Mouse (Mus musculus) layer of hippocampus, adult 18-20 months (tissue): ENCODE measurements around the gene Shc2. TPM values are rescaled to one million over a fixed set of nuclear protein-coding genes. Genes with fewer than 3 reads are reported as not detected.

Experiments used
- DNase-seq, 2 experiments: peaks; one replicate each; pipeline ENCODE4 v3.0.0; 2022; ENCODE audit warnings: low spot score in 2 of 2
- total RNA-seq, 2 experiments: library from RNA; stranded (reverse); gene quantifications; 2 replicates each; pipeline ENCODE4 v1.2.3; 2021

Shc2 gene
- total RNA-seq, 2 experiments from 2014 or later, result 41.5 to 43.4 TPM

- no peak for DNase-seq
These were observed 21.3 kb downstream of the Shc2 start for GRCm38 (mm10) chr10:79616376-79616775.

- peak in 1 of 2 experiments; percentile 67 for DNase-seq
These were observed 21.9 kb downstream of the Shc2 start for GRCm38 (mm10) chr10:79615860-79616259.

GRCm38 (mm10) chr10:79614305-79614643 is 23.4 kb downstream of the Shc2 start:
- DNase-seq, result no peak

GRCm38 (mm10) chr10:79613578-79614304 is 24.0 kb downstream of the Shc2 start, which contains the start of gene C2cd4c:
Gene C2cd4c, minus strand, starts transcription at chr10:79614025.
- DNase-seq, result peak; percentile 74 to 81

GRCm38 (mm10) chr10:79612192-79613135 is 25.3 kb downstream of the Shc2 start:
- no peak for DNase-seq

- DNase-seq, result no peak
These were observed 26.4 kb downstream of the Shc2 start for GRCm38 (mm10) chr10:79611296-79611695.

- DNase-seq, result no peak
These were observed 28.4 kb downstream of the Shc2 start for GRCm38 (mm10) chr10:79609276-79609675.

GRCm38 (mm10) chr10:79607892-79608291 is 29.8 kb downstream of the Shc2 start:
- DNase-seq, result no peak

GRCm38 (mm10) chr10:79606537-79606936 is 31.2 kb downstream of the Shc2 start:
- no peak for DNase-seq

GRCm38 (mm10) chr10:79597936-79598230 is 39.8 kb downstream of the Shc2 start:
- no peak for DNase-seq

- DNase-seq, result peak; percentile 74 to 77
These were observed 40.4 kb downstream of the Shc2 start for GRCm38 (mm10) chr10:79597051-79597935.

GRCm38 (mm10) chr10:79595590-79595929 is 42.2 kb downstream of the Shc2 start:
- DNase-seq, result no peak

GRCm38 (mm10) chr10:79594872-79595589 is 42.7 kb downstream of the Shc2 start:
- peak; percentile 64 to 80 for DNase-seq

- DNase-seq, result no peak
These were observed 43.6 kb downstream of the Shc2 start for GRCm38 (mm10) chr10:79594111-79594510.

- no peak for DNase-seq
These were observed 47.0 kb downstream of the Shc2 start for GRCm38 (mm10) chr10:79590702-79591101.

- no peak for DNase-seq
These were observed 50.0 kb downstream of the Shc2 start for GRCm38 (mm10) chr10:79587752-79588126.

- no peak for DNase-seq
These were observed 50.5 kb downstream of the Shc2 start, which contains the start of gene Theg for GRCm38 (mm10) chr10:79587061-79587751. Gene Theg, minus strand, starts transcription at chr10:79587331.

GRCm38 (mm10) chr10:79586243-79586642 is 51.5 kb downstream of the Shc2 start:
- no peak for DNase-seq

- DNase-seq, result no peak
These were observed 52.0 kb downstream of the Shc2 start for GRCm38 (mm10) chr10:79585723-79586122.

- no peak for DNase-seq
These were observed 52.6 kb downstream of the Shc2 start for GRCm38 (mm10) chr10:79585136-79585535.
